Mouse (Mus musculus) heart, adult 18-20 months (tissue): ENCODE results near the gene Aqp1. TPM values are rescaled to one million over a fixed set of nuclear protein-coding genes. Genes with fewer than 3 reads are reported as not detected.

Experiments used
- microRNA-seq, 2 experiments: library from miRNA; unstranded; fragments of <30 nt; microRNA quantifications; one replicate each; pipeline ENCODE4 v1.2.0; 2022
- total RNA-seq, 2 experiments: library from RNA; stranded (reverse); gene quantifications; 2 replicates each; pipeline ENCODE4 v1.2.3; 2021

Gene Aqp1
- total RNA-seq, 2 experiments from 2014 or later, result 402 to 412 TPM

Small RNAs within 50 kb of the gene (microRNA-seq; reads per million reads assigned to microRNA genes)
- gene Gm25458, result 0 reads per million in 2 experiments

Other genes with a start within 250 kb of the Aqp1 start
- 10 to 100 TPM; 19.9 to 20.1 TPM for gene Crhr2, start 203.4 kb upstream of the Aqp1 start, total RNA-seq
- gene Inmt, start 161.4 kb upstream of the Aqp1 start, total RNA-seq, result 10 to 100 TPM; 31.1 to 33.0 TPM
- gene Mindy4, start 133.0 kb upstream of the Aqp1 start, total RNA-seq, result 1 to 10 TPM; 3.7 to 6.7 TPM
- gene Ghrhr, start 39.9 kb downstream of the Aqp1 start, total RNA-seq, result not detected
- 1 to 10 TPM; 4.9 to 6.1 TPM for gene Adcyap1r1, start 115.5 kb downstream of the Aqp1 start, total RNA-seq